Mouse (Mus musculus): ENCODE measurements at regions not wholly inside any gene's neighbourhood (a gene's known extent, or its start where the extent isn't known, plus 50 kb on each side); places are given as distances from the start of the nearest gene placed in this dataset.

DNA sequence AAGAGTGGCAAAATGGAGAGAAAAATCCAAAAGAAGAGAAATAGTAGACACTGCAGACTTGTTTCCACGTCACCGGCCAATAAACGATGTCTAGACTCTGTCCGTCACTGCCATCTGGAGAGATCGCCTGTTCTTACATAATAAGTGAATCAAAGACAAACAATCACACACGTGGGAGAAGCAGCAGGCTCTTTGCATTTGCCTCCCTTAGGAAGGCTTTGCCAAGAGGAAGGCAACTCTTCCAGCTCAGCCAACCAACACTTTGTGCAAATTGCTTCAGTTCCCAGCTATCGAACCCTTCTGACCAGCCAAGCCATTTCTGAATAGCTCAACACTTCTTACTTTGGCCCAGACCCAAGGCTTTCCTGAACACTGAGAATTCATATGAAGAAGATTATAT lies 432.8 kb downstream of the 1700129C05Rik start:
- TF ChIP-seq MAX (IDR thresholded peaks at IDR 0.05; ENCODE audit: low read length) (no peak), HCFC1 (IDR thresholded peaks at IDR 0.05; ENCODE audit: low read depth, low read length) (no peak), ZKSCAN1 (IDR thresholded peaks at IDR 0.05; ENCODE audit: borderline replicate concordance, low read depth, low read length) (no peak), CTCF (conservative IDR thresholded peaks at IDR 0.05 in 1 of 2, IDR thresholded peaks at IDR 0.05 in 1 of 2; ENCODE audit: low read depth in 2 of 2, low read length in 2 of 2) (no peak), TBP (conservative IDR thresholded peaks at IDR 0.05; ENCODE audit: low read depth, low read length) (no peak), POLR2A (IDR thresholded peaks at IDR 0.05; ENCODE audit: low read depth, low read length) (no peak), ETS1 (conservative IDR thresholded peaks at IDR 0.05; ENCODE audit: low read depth, low read length) (no peak), ZNF384 (IDR thresholded peaks at IDR 0.05; ENCODE audit: low read depth, low read length) (no peak), RCOR1 (conservative IDR thresholded peaks at IDR 0.05; ENCODE audit: low read depth, low read length) (no peak), CHD2 (IDR thresholded peaks at IDR 0.05; ENCODE audit: low read length) (no peak), USF1 (IDR thresholded peaks at IDR 0.05; ENCODE audit: low read depth, low read length) (no peak), SIN3A (IDR thresholded peaks at IDR 0.05; ENCODE audit: low read length) (no peak), EP300 (IDR thresholded peaks at IDR 0.05; ENCODE audit: low read length) (no peak), ELF1 (IDR thresholded peaks at IDR 0.05; ENCODE audit: low read depth, low read length) (no peak)

Measured in CH12.LX (cell line).